Mouse (Mus musculus): ENCODE data around the gene Tmem106c.

GRCm38 (mm10) chr15:98005181-98005580 lies 41.2 kb downstream of the Tmem106c start:
- no peak for TF ChIP-seq CTCF (IDR thresholded peaks at IDR 0.05; ENCODE audit: low read depth)
- TF ChIP-seq EP300 (optimal IDR thresholded peaks at IDR 0.05) = no peak
